ENCODE assay signal across 9 mouse cellular contexts in genomic region chr1:52004096-52004495, GRCm38 (mm10). TPM values are rescaled to one million over a fixed set of nuclear protein-coding genes. Genes with fewer than 3 reads are reported as not detected.
DNase-seq lines count a peak whose midpoint lies in the region; ATAC-seq and TF ChIP-seq lines count a peak whose summit lies in the region.
"Had no signal": no experiment of that assay in that cellular context is flagged by ENCODE, and none has a peak within 500 bp of the region (broad histone marks: within the 10 kb centered on the region; RNA-seq: fewer than 3 reads in every experiment).

No protein-coding gene starts in this region.

- H3K9me3 ChIP-seq in heart, embryonic 10.5 days = no peaks in the 10 kb centered on the region
- H3K9me3 ChIP-seq: limb, embryonic 13.5 days had no signal

- no peak overlapping the region for H3K4me3 ChIP-seq in heart, embryonic 10.5 days
- no peak overlapping the region for H3K4me3 ChIP-seq in cortical plate, adult 2 months (ENCODE audit: insufficient read depth, low read length)
- H3K4me3 ChIP-seq: limb, embryonic 13.5 days had no signal

- peaks cover 6% of the 10 kb centered on the region; the same call in 1 of the 2 replicates for H3K27me3 ChIP-seq in heart, embryonic 10.5 days (ENCODE audit: insufficient read depth, poor library complexity, severe bottlenecking)
- H3K27me3 ChIP-seq: limb, embryonic 13.5 days had no signal

- TF ChIP-seq POLR2A in cortical plate, adult 2 months (IDR thresholded peaks at IDR 0.05; ENCODE audit: extremely low read depth, insufficient read depth, low read length) = no peak

- intact Hi-C loops in gastrocnemius, postnatal 36 days (cut with DNase I) = loop anchor here (2.0 kb wide), 1 partner anchor 95 kb away; no protein-coding TSS in a partner anchor

- H3K36me3 ChIP-seq in heart, embryonic 10.5 days = no peaks in the 10 kb centered on the region
- H3K36me3 ChIP-seq: limb, embryonic 13.5 days had no signal

- WGBS in heart, embryonic 10.5 days = 30% methylated on average over 8 of the region's 8 CpGs

- H3K4me1 ChIP-seq in heart, embryonic 10.5 days = peaks cover 7% of the 10 kb centered on the region; the same call in 1 of the 2 replicates
- H3K4me1 ChIP-seq in cortical plate, adult 2 months (ENCODE audit: control insufficient read depth, insufficient read depth, low read length) = no peaks in the 10 kb centered on the region

- peak; percentile 85 for ATAC-seq in megakaryocyte-erythroid progenitor cell, adult 5-6 weeks (replicated peaks; ENCODE audit: low FRiP score, low TSS enrichment, poor library complexity, severe bottlenecking)

- DNase-seq in heart, adult 11 months = peak; percentile 89
- DNase-seq in heart, embryonic 10.5 days (ENCODE audit: low spot score) = no peak
- DNase-seq in adrenal gland, adult (ENCODE audit: inconsistent age in 2 of 2, low spot score in 1 of 2) = peak; percentile 47 to 90
- peak; percentile 28 to 30 for DNase-seq in gastrocnemius, postnatal 36 days
- DNase-seq in layer of hippocampus, postnatal 14 days (ENCODE audit: low spot score in 2 of 2) = peak; percentile 68 to 79
- DNase-seq in spleen, postnatal 10 days (ENCODE audit: low spot score in 2 of 2) = peak; percentile 60 to 84

- TF ChIP-seq CTCF in cortical plate, adult 2 months (IDR thresholded peaks at IDR 0.05; ENCODE audit: extremely low read depth, insufficient read depth, low read length) = peak; percentile 94

- no peak overlapping the region for H3K27ac ChIP-seq in heart, embryonic 10.5 days
- no peak overlapping the region for H3K27ac ChIP-seq in cortical plate, adult 2 months (ENCODE audit: insufficient read depth, low read length)
- H3K27ac ChIP-seq: limb, embryonic 13.5 days had no signal

RNA-seq across cellular contexts. Expression of gene Stat4, which starts 17.1 kb away (rescaled TPM):
- 0.99 and 1.0 TPM in 2 replicates for polyA plus RNA-seq in heart, embryonic 10.5 days (2016; fragmentation: Nextera tagmentation; extraction: Ambion mirVana)
- 1.3 and 1.8 TPM in 2 replicates for polyA plus RNA-seq in cortical plate, adult 2 months (2012; rRNA removed)
- total RNA-seq in gastrocnemius, postnatal 36 days (2021) = under 1 TPM in 1 of 2 experiments, not detected in 1; 0.18 TPM
- total RNA-seq in layer of hippocampus, postnatal 14 days (2021) = under 1 TPM; 0.55 to 0.81 TPM
- 9.1 and 12.6 TPM in 2 replicates for total RNA-seq in megakaryocyte-erythroid progenitor cell, adult 5-6 weeks (2014; fragmentation: Nextera tagmentation)
- 5.1 and 9.6 TPM in 2 replicates for total RNA-seq in megakaryocyte-erythroid progenitor cell, adult 5-6 weeks (2017)
